Mouse (Mus musculus): ENCODE results near the gene BC017158.

- TF ChIP-seq CTCF (IDR thresholded peaks at IDR 0.05; ENCODE audit: control insufficient read depth, insufficient read depth, insufficient replicate concordance, low read depth, low read length) (no peak), POLR2A (IDR thresholded peaks at IDR 0.05; ENCODE audit: control insufficient read depth, low read depth, low read length) (peak; percentile 66)
Observed at GRCm38 (mm10) chr7:128237927-128238778, 59.8 kb downstream of the BC017158 start, which contains the start of gene 9130023H24Rik.
